Mouse (Mus musculus) E14TG2a.4 (cell line): ENCODE measurements at regions not wholly inside any gene's neighbourhood (a gene's known extent, or its start where the extent isn't known, plus 50 kb on each side); places are given as distances from the start of the nearest gene placed in this dataset.

Source experiments
- H3K27me3 ChIP-seq: 2 replicates; pipeline ENCODE4 v1.6.1; 2014; ENCODE audit warnings: low read length, control low read depth; ENCODE audit not compliant: insufficient read depth
- H3K36me3 ChIP-seq: 2 replicates; pipeline ENCODE4 v1.6.1; 2014; ENCODE audit warnings: low read length, control low read depth; ENCODE audit not compliant: insufficient read depth
- H3K4me1 ChIP-seq: replicated peaks from 2 replicates; pipeline ENCODE4 v1.6.1; 2014; ENCODE audit warnings: low read depth, low read length, control low read depth
- H3K4me3 ChIP-seq: replicated peaks from 2 replicates; pipeline ENCODE4 v1.5.1; 2014; ENCODE audit warnings: mild to moderate bottlenecking, low read length
- H3K9me3 ChIP-seq: 2 replicates; pipeline ENCODE4 v1.6.1; 2014; ENCODE audit warnings: low read length, control low read depth
- CTCF ChIP-seq: conservative IDR thresholded peaks from 2 replicates; pipeline ENCODE4 v1.5.1; 2014; ENCODE audit warnings: low read length
- NANOG ChIP-seq: IDR thresholded peaks from 2 replicates; pipeline ENCODE4 v1.6.1; 2014; ENCODE audit warnings: borderline replicate concordance, low read length, mixed read lengths
- POU5F1 ChIP-seq: IDR thresholded peaks from 2 replicates; pipeline ENCODE4 v1.6.1; 2014; ENCODE audit warnings: low read length, borderline replicate concordance

DNA sequence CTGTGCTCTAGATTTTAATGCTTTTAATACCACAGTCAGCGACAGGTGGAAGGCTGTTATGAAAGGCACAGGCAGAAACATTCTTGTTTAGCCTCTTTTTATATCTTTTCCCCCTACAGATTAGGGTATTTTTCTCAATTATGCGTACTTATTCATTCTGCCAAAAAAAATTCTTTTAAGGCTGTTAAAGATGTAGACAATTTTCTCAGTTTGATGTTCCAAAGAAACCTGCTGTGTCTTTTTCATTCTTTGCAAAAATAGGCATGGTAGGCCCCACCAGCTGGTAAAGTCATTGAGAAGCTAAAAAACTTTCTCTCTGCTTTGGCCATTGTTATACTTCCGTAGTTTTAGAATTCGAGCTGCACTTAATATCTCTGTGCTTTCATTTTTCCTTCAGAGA is 210.5 kb upstream of the Gnpda2 start:
- no peak overlapping the region for H3K4me3 ChIP-seq
- no peaks in the 10 kb centered on the region for H3K9me3 ChIP-seq
- no peaks in the 10 kb centered on the region for H3K4me1 ChIP-seq
- H3K27me3 ChIP-seq: no peaks in the 10 kb centered on the region
- TF ChIP-seq NANOG: no peak
- no peak for TF ChIP-seq CTCF
- no peak for TF ChIP-seq POU5F1
- H3K36me3 ChIP-seq: no peaks in the 10 kb centered on the region

DNA sequence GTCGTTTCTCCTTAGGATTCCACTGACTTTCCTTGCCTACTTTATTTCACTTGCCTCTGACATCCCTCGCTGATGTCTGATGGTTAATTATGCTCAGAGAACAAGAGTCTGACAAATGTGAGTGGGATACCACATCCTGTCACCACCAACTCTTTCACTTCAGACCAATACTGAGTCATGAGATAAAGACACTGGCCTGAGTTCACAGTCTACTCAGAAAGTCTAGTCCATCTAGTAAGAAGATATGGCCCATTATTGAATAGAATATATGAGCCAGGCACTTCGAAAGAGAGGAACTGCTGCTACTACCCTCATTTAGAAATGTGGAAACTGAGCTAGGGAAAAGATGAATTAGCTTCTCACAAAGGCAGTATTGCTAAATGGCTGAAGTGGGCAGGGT is 210.0 kb upstream of the Gnpda2 start:
- H3K9me3 ChIP-seq: no peaks in the 10 kb centered on the region
- no peaks in the 10 kb centered on the region for H3K27me3 ChIP-seq
- H3K4me3 ChIP-seq: no peak overlapping the region
- no peaks in the 10 kb centered on the region for H3K4me1 ChIP-seq
- H3K36me3 ChIP-seq: no peaks in the 10 kb centered on the region
- TF ChIP-seq POU5F1 (no peak), NANOG (no peak), CTCF (no peak)

DNA sequence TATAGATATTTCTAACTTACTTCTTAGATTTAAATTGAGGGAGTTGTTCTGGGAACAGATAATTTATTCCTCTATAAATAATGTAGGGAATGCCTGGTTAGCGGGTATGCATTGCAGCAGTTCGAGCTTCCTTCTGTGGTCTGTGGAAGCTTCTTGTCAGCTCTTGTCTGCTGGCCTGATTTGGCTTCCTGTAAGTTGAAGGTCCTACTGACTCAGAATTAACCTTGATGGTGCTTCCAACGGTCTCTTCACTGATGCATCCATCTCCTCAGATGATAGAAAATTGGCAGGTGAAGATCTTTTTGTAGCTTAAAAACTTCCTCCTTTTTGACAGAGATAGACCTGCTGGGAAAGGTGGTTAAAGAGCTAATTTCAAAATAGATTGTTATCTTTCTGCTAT is 203.2 kb upstream of the Gnpda2 start:
- Histone ChIP-seq H3K27me3 (no peaks in the 10 kb centered on the region), H3K4me3 (no peak overlapping the region), H3K4me1 (no peaks in the 10 kb centered on the region), H3K9me3 (no peaks in the 10 kb centered on the region), H3K36me3 (no peaks in the 10 kb centered on the region)
- TF ChIP-seq POU5F1 (no peak), NANOG (no peak), CTCF (no peak)

DNA sequence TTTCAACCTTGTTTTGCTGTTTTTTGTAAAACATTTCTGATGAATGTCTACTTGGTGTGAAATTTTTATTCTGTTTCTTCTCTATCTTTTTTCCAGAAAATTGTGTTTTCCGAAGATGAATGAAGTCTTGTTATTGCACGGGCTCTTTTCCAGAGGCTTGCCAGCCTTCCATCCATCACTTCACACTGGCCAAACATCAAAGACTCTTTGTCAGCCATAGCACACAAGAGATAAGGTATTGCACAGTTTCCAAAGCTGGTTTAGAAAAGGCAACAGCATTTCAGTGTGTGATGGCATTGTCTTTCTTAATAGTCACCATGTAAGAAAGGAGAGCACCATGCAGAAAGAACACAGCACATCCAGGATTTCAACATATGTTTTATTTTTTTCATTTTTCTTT is 202.5 kb upstream of the Gnpda2 start:
- H3K4me1 ChIP-seq: no peaks in the 10 kb centered on the region
- no peak overlapping the region for H3K4me3 ChIP-seq
- no peaks in the 10 kb centered on the region for H3K9me3 ChIP-seq
- H3K27me3 ChIP-seq: no peaks in the 10 kb centered on the region
- H3K36me3 ChIP-seq: no peaks in the 10 kb centered on the region
- TF ChIP-seq POU5F1 (no peak), CTCF (no peak), NANOG (no peak)

DNA sequence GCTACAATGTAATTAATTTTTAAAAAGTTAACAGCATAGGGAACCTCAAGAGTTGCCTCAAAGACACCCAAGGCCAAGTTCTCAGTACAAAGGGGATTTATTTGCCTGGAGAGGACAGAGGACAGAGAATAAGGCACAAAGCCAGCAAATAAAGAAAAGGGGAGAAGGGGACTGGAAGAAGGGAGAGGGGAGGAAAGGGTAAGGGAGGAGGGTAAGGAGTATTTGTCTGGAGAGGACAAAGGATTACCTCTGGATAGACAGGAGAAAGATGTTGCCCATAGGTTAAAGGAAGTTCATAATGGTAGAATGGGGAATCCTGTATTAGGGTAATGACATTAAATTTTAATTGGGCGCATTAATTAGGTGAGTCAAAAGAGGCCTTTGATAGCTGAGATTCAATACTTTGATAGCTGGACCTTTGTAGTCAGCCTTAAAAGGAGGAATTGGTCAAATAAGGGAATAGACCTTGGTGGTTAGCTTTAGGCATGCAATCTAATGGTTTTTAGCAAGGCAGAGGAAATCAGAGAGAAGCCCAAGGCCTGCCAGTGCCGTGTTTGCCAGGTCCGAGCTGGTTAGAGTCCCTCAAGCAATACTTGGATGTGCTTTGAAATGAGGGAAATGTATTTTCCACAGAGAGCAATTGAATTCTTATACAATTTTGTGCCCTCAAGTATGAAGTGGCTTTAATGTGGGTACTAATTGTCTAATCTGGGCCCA is 164.8 kb upstream of the Gnpda2 start:
- Histone ChIP-seq H3K9me3 (no peaks in the 10 kb centered on the region), H3K36me3 (no peaks in the 10 kb centered on the region), H3K4me3 (no peak overlapping the region), H3K27me3 (no peaks in the 10 kb centered on the region), H3K4me1 (no peaks in the 10 kb centered on the region)
- TF ChIP-seq NANOG (no peak), CTCF (no peak), POU5F1 (no peak)

DNA sequence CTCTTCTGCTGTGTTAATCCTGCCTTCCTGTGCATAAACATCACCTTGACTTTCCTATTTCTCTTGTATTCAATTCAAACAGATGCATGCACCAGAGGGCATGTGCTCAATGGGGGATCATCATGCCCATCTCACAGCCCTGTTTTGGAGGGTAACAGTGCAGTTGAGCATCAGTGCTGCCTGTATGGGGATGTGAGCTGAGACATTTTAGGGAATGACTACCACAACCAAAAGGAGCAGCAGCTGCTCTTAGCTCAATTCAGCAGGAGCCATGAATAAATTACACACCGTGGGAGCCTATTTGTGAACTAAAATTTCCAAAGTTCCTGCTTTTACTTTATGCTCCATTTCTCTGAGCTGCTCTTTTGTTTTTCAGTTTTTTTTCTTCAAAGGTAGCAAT is 164.2 kb upstream of the Gnpda2 start:
- Histone ChIP-seq H3K36me3 (no peaks in the 10 kb centered on the region), H3K4me3 (no peak overlapping the region), H3K27me3 (no peaks in the 10 kb centered on the region), H3K9me3 (no peaks in the 10 kb centered on the region), H3K4me1 (no peaks in the 10 kb centered on the region)
- TF ChIP-seq NANOG: no peak

DNA sequence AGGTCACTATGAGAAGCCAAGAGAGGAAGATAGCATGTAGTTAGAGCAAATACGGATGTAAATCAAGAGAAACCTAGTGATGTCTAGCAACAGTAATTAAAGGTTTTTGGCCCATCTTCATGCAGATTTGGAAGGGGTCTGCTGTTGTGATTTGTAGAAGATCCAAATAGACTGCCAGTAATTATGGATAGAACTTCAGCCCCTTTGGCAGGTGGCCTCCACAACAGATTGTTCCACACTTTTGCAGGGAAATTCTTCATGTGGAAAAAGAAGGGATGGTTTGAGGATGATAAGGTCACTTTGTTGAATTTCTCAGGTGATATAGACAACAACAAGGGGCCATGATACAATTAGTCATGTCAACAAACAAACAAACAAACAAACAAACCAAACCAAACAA is 148.4 kb upstream of the Gnpda2 start:
- no peaks in the 10 kb centered on the region for H3K27me3 ChIP-seq
- no peak for TF ChIP-seq CTCF
- TF ChIP-seq POU5F1: no peak
- no peak for TF ChIP-seq NANOG
- no peak overlapping the region for H3K4me3 ChIP-seq

DNA sequence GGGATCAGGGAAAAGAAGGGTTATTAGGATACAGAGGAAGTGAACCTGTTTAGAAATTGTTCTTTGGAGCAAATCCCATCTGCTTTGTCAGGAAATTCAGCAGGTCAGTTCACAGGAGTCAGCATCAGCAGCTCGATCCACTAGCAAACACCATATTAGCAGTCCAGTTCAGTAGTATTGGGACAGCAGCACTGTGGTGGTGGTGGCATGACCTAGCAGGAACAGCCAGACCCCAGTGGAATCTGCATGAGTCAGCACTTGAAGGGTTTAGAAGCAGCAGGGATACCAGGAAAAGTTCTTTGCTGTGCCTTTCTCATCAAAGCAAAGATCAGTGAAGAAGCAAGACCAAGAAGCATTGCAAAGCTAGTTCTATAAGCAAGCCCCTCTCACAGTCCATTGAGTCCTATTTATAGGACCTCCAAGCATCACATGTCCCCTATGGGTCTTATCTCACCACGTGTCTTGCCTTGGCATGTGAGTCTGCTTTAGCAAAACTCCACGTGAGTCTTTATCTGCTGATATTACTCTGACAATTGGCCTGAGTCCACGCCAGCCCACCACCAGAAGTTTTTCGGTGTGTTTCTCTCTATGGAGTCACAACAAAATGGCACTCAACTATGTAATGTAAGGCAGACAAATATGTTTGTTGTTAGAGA is 129.3 kb upstream of the Gnpda2 start:
- no peak overlapping the region for H3K4me3 ChIP-seq
- TF ChIP-seq NANOG: no peak
- TF ChIP-seq CTCF: no peak
- no peak for TF ChIP-seq POU5F1
- H3K9me3 ChIP-seq: no peaks in the 10 kb centered on the region
- H3K27me3 ChIP-seq: no peaks in the 10 kb centered on the region
- H3K36me3 ChIP-seq: no peaks in the 10 kb centered on the region
- no peaks in the 10 kb centered on the region for H3K4me1 ChIP-seq

More for the DNA sequence above, 148.4 kb upstream of the Gnpda2 start:
- no peaks in the 10 kb centered on the region for H3K9me3 ChIP-seq
- no peaks in the 10 kb centered on the region for H3K36me3 ChIP-seq
- H3K4me1 ChIP-seq: no peaks in the 10 kb centered on the region

DNA sequence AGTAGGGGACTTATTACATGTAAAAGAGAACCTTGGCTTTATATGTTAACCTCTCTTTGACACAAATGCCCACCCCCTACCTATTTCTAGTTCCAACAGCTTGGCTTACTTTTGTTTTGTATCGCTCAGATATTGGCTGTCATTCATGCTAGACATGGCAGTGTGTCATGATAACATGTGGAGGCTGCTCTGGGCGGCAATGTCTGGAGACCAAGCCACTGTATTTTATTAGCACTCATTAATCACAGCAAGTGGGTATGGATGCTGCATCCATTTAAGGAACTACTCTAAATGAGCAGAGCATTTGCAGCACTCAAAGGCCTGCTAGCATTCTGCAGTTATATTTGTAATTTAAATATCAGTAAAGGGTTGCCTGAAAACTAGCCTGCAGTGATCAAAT is 123.9 kb upstream of the Gnpda2 start:
- no peaks in the 10 kb centered on the region for H3K9me3 ChIP-seq
- H3K4me3 ChIP-seq: no peak overlapping the region
- no peaks in the 10 kb centered on the region for H3K27me3 ChIP-seq
- no peaks in the 10 kb centered on the region for H3K4me1 ChIP-seq
- no peak for TF ChIP-seq POU5F1
- H3K36me3 ChIP-seq: no peaks in the 10 kb centered on the region
